Mouse (Mus musculus) heart, adult 2 months (tissue): ENCODE results near the gene Fam228a.

Experiments
- CTCF ChIP-seq: fragments of 200-600 bp; IDR thresholded peaks from 2 replicates; pipeline ENCODE4 v1.8.1; 2022; ENCODE audit warnings: antibody characterized with exemption, mild to moderate bottlenecking, moderate library complexity
- POLR2A ChIP-seq: fragments of 200-500 bp; IDR thresholded peaks from 2 replicates; pipeline ENCODE4 v1.6.1; 2011; ENCODE audit warnings: mild to moderate bottlenecking, low read depth, low read length, control low read depth; ENCODE audit not compliant: insufficient read depth

DNA sequence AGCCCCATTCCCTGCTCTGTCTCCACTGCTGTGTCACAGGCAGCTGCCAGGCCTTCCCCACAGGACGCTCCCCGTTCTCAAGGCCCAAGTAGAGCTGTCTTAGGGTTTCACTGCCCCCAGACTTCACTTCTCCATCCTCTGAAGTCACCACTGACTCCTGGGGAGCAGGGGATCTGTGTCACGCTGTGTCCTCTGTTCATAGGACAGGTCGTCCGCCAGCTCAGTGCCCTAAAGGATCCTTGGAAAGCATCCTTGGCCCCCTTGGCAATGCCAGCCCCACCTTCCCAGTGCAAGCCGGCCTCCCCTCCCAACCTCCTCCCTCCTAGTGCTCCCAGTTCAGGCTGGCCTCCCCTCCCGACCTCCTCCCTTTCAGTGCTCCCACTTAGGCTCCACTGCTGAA is 28.3 kb downstream of the Fam228a start:
- no peak for TF ChIP-seq CTCF
- no peak for TF ChIP-seq POLR2A
